Mouse (Mus musculus) heart, adult 2 months (tissue): ENCODE data around the gene Gm20388.

Experiments
- EP300 ChIP-seq: fragments of 200-500 bp; IDR thresholded peaks from 2 replicates; pipeline ENCODE4 v1.6.1; 2011; ENCODE audit warnings: low read depth, low read length, control low read depth; ENCODE audit not compliant: insufficient read depth
- POLR2A ChIP-seq: fragments of 200-500 bp; IDR thresholded peaks from 2 replicates; pipeline ENCODE4 v1.6.1; 2011; ENCODE audit warnings: mild to moderate bottlenecking, low read depth, low read length, control low read depth; ENCODE audit not compliant: insufficient read depth

- TF ChIP-seq POLR2A: no peak
- no peak for TF ChIP-seq EP300
These were observed 4372.4 kb downstream of the Gm20388 start for GRCm38 (mm10) chr8:124282878-124283630.
